Mouse (Mus musculus) intestine, embryonic 16.5 days (tissue): Measurements from ENCODE around the gene Igf2bp3. TPM values are rescaled to one million over a fixed set of nuclear protein-coding genes. Genes with fewer than 3 reads are reported as not detected.

ENCODE experiments used
- ATAC-seq: fragments of 200-750 bp; cut with Nextera tagmentation; 2 replicates; pipeline ENCODE4 v1.8.0; 2017; ENCODE audit warnings: moderate TSS enrichment, moderate library complexity
- H3K27ac ChIP-seq: fragments of 300-500 bp; sonication (generic); 2 replicates; pipeline ENCODE4 v1.5.1; 2014; ENCODE audit warnings: mild to moderate bottlenecking, low read length
- H3K27me3 ChIP-seq: fragments of 300-500 bp; sonication (generic); replicated peaks from 2 replicates; pipeline ENCODE4 v1.6.1; 2014; ENCODE audit warnings: low read length, control low read depth, mixed read lengths; ENCODE audit not compliant: control insufficient read depth, insufficient read depth
- H3K36me3 ChIP-seq: fragments of 300-500 bp; sonication (generic); 2 replicates; pipeline ENCODE4 v1.6.1; 2014; ENCODE audit warnings: low read length, control low read depth; ENCODE audit not compliant: control insufficient read depth, insufficient read depth
- H3K4me1 ChIP-seq: fragments of 300-500 bp; sonication (generic); 2 replicates; pipeline ENCODE4 v1.6.1; 2014; ENCODE audit warnings: low read length, control low read depth, mixed read lengths; ENCODE audit not compliant: control insufficient read depth, insufficient read depth
- H3K4me2 ChIP-seq: fragments of 300-500 bp; sonication (generic); 2 replicates; pipeline ENCODE4 v1.6.1; 2014; ENCODE audit warnings: low read depth, low read length, control low read depth
- H3K4me3 ChIP-seq: fragments of 300-500 bp; sonication (generic); 2 replicates; pipeline ENCODE4 v1.5.1; 2014; ENCODE audit warnings: mild to moderate bottlenecking, low read length
- H3K9ac ChIP-seq: fragments of 300-500 bp; sonication (generic); 2 replicates; pipeline ENCODE4 v1.6.1; 2014; ENCODE audit warnings: low read depth, low read length
- H3K9me3 ChIP-seq: fragments of 300-500 bp; sonication (generic); 2 replicates; pipeline ENCODE4 v1.6.1; 2016; ENCODE audit warnings: low read length, control low read depth; ENCODE audit not compliant: control insufficient read depth
- WGBS: fragments of 180-500 bp; shearing (Covaris S2); extraction: QIAGEN DNeasy Blood & Tissue Kit; methylation state at CpG from one replicate; pipeline ENCODE4 v1.1.7; 2014; 5-methylcytosine and 5-hydroxymethylcytosine counted together
- polyA plus RNA-seq: library from polyadenylated mRNA; unstranded; fragments of >200 nt; fragmentation: Nextera tagmentation; extraction: Ambion mirVana; gene quantifications from 2 replicates; pipeline ENCODE4 v1.2.1, GENCODE M21; 2015

Gene Igf2bp3
- polyA plus RNA-seq, 1 experiment from 2014 or later = 78.7 TPM

GRCm38 (mm10) chr6:49149202-49149930 lies 65.4 kb downstream of the Igf2bp3 start:
- Histone ChIP-seq H3K4me3 (no peak overlapping the region), H3K4me2 (peak overlapping the region; percentile 49), H3K9me3 (no peaks in the 10 kb centered on the region), H3K4me1 (peaks cover 37% of the 10 kb centered on the region), H3K27ac (peak overlapping the region; percentile 97), H3K36me3 (no peaks in the 10 kb centered on the region), H3K9ac (peak overlapping the region; percentile 55; the same call in 1 of the 2 replicates), H3K27me3 (no peaks in the 10 kb centered on the region)
- ATAC-seq = peak; percentile 31
- 50% methylated on average over 5 of the region's 5 CpGs for WGBS

GRCm38 (mm10) chr6:49148781-49149180 lies 66.0 kb downstream of the Igf2bp3 start:
- no peaks in the 10 kb centered on the region for H3K9me3 ChIP-seq
- no peak overlapping the region for H3K9ac ChIP-seq
- no peak overlapping the region for H3K4me3 ChIP-seq
- H3K4me1 ChIP-seq = peaks cover 37% of the 10 kb centered on the region
- ATAC-seq = peak; percentile 84
- 60% methylated on average over 4 of the region's 4 CpGs for WGBS
- H3K27me3 ChIP-seq = no peaks in the 10 kb centered on the region
- H3K36me3 ChIP-seq = no peaks in the 10 kb centered on the region
- peak overlapping the region; percentile 97 for H3K27ac ChIP-seq
- peak overlapping the region; percentile 48; the same call in 1 of the 2 replicates for H3K4me2 ChIP-seq

- ATAC-seq = peak; percentile 41
Measured at GRCm38 (mm10) chr6:49148368-49148767, 66.4 kb downstream of the Igf2bp3 start.

GRCm38 (mm10) chr6:49146461-49146860 lies 68.3 kb downstream of the Igf2bp3 start:
- no peaks in the 10 kb centered on the region for H3K36me3 ChIP-seq
- H3K4me2 ChIP-seq = no peak overlapping the region
- ATAC-seq = no peak
- peaks cover 37% of the 10 kb centered on the region for H3K4me1 ChIP-seq
- H3K27ac ChIP-seq = peak overlapping the region; percentile 34
- no peak overlapping the region for H3K4me3 ChIP-seq
- WGBS = 65% methylated on average over 2 of the region's 2 CpGs
- H3K9me3 ChIP-seq = no peaks in the 10 kb centered on the region
- H3K9ac ChIP-seq = no peak overlapping the region
- no peaks in the 10 kb centered on the region for H3K27me3 ChIP-seq

More at GRCm38 (mm10) chr6:49148368-49148767, 66.4 kb downstream of the Igf2bp3 start:
- Histone ChIP-seq H3K4me1 (peaks cover 37% of the 10 kb centered on the region), H3K36me3 (no peaks in the 10 kb centered on the region), H3K27ac (peak overlapping the region; percentile 96), H3K9me3 (no peaks in the 10 kb centered on the region), H3K9ac (peak overlapping the region; percentile 60), H3K4me2 (peak overlapping the region; percentile 35), H3K4me3 (no peak overlapping the region), H3K27me3 (no peaks in the 10 kb centered on the region)
- 50% methylated on average over 7 of the region's 7 CpGs for WGBS

- no peak overlapping the region for H3K9ac ChIP-seq
- WGBS = 79% methylated on average over 9 of the region's 9 CpGs
- H3K27me3 ChIP-seq = no peaks in the 10 kb centered on the region
- no peaks in the 10 kb centered on the region for H3K36me3 ChIP-seq
- no peak overlapping the region for H3K27ac ChIP-seq
- ATAC-seq = no peak
- H3K9me3 ChIP-seq = no peaks in the 10 kb centered on the region
- peaks cover 28% of the 10 kb centered on the region for H3K4me1 ChIP-seq
- no peak overlapping the region for H3K4me3 ChIP-seq
- H3K4me2 ChIP-seq = no peak overlapping the region
Measured at GRCm38 (mm10) chr6:49142428-49142827, 72.3 kb downstream of the Igf2bp3 start.

- 77% methylated on average over 5 of the region's 5 CpGs for WGBS
- Histone ChIP-seq H3K27me3 (no peaks in the 10 kb centered on the region), H3K9ac (no peak overlapping the region), H3K4me1 (peaks cover 27% of the 10 kb centered on the region), H3K4me2 (no peak overlapping the region), H3K4me3 (no peak overlapping the region), H3K27ac (no peak overlapping the region), H3K36me3 (no peaks in the 10 kb centered on the region), H3K9me3 (no peaks in the 10 kb centered on the region)
- ATAC-seq = no peak
Measured at GRCm38 (mm10) chr6:49141125-49141524, 73.6 kb downstream of the Igf2bp3 start.

- Histone ChIP-seq H3K9ac (no peak overlapping the region), H3K27ac (peak overlapping the region; percentile 48; the same call in 1 of the 2 replicates), H3K27me3 (no peaks in the 10 kb centered on the region), H3K4me2 (no peak overlapping the region), H3K4me1 (peaks cover 16% of the 10 kb centered on the region), H3K36me3 (no peaks in the 10 kb centered on the region), H3K4me3 (no peak overlapping the region), H3K9me3 (no peaks in the 10 kb centered on the region)
- peak; percentile 59 for ATAC-seq
- WGBS = 62% methylated on average over 17 of the region's 17 CpGs
Measured at GRCm38 (mm10) chr6:49138159-49139051, 76.4 kb downstream of the Igf2bp3 start.

- no peak for ATAC-seq
- 0 out of 2 replicates have a peak, but pooled peaks cover 4% of the 10 kb centered on the region for H3K36me3 ChIP-seq
- H3K4me3 ChIP-seq = no peak overlapping the region
- H3K9me3 ChIP-seq = no peaks in the 10 kb centered on the region
- H3K4me2 ChIP-seq = no peak overlapping the region
- H3K4me1 ChIP-seq = peaks cover 10% of the 10 kb centered on the region
- no peak overlapping the region for H3K27ac ChIP-seq
- 64% methylated on average over 5 of the region's 5 CpGs for WGBS
- no peaks in the 10 kb centered on the region for H3K27me3 ChIP-seq
- H3K9ac ChIP-seq = no peak overlapping the region
Measured at GRCm38 (mm10) chr6:49136739-49137138, 78.0 kb downstream of the Igf2bp3 start.

GRCm38 (mm10) chr6:49132352-49133090 lies 82.2 kb downstream of the Igf2bp3 start:
- Histone ChIP-seq H3K4me3 (no peak overlapping the region), H3K27ac (no peak overlapping the region), H3K27me3 (no peaks in the 10 kb centered on the region), H3K36me3 (0 out of 2 replicates have a peak, but pooled peaks cover 4% of the 10 kb centered on the region), H3K9me3 (no peaks in the 10 kb centered on the region), H3K4me1 (peaks cover 6% of the 10 kb centered on the region), H3K9ac (no peak overlapping the region), H3K4me2 (no peak overlapping the region)
- no peak for ATAC-seq
- 67% methylated on average over 6 of the region's 6 CpGs for WGBS
